In the genomic region with DNA sequence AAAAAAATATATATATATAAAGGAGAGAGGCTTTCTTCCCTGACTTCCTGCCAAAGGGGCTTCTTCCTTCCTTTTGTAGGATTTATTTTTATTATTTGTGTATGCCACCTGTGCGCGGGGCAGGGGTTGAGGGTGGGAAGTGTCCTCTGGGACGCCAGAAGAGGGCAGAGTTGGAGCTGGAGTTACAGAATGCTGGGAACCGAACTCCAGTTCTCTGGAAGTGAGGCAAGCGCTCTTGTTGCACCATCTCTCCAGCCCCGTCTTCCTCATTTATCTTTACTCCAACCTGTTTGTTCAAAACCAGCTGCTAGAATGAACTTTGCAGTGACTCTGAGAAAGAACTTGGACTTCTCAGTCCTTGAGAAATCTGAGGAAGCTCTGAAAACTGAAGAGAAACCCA, we compare ENCODE assay signal across 9 mouse cellular contexts. TPM values are rescaled to one million over a fixed set of nuclear protein-coding genes. Genes with fewer than 3 reads are reported as not detected.
A peak's percentile ranks its signal among the peaks of the same experiment; 100 is the strongest.
DNase-seq lines count a peak whose midpoint lies in the region; ATAC-seq and TF ChIP-seq lines count a peak whose summit lies in the region.
"Had no signal": no experiment of that assay in that cellular context is flagged by ENCODE, and none has a peak within 500 bp of the region (broad histone marks: within the 10 kb centered on the region; RNA-seq: fewer than 3 reads in every experiment).

No protein-coding gene starts in this region.

- peak; percentile 24 for DNase-seq in adrenal gland, adult 2 months
- DNase-seq in adrenal gland, postnatal 4 days (ENCODE audit: low spot score in 2 of 2), result no peak
- peak; percentile 58 for DNase-seq in 3T3-L1 (ENCODE audit: low read depth, low spot score)
- no peak for DNase-seq in limb, embryonic 14.5 days (ENCODE audit: low spot score)
- no peak for DNase-seq in layer of hippocampus, adult 9-10 months (ENCODE audit: low spot score)
- DNase-seq in natural killer cell, adult 2 months (ENCODE audit: low spot score in 2 of 2), result no peak

- H3K36me3 ChIP-seq in forebrain, embryonic 15.5 days, result no peaks in the 10 kb centered on the region
- H3K36me3 ChIP-seq in limb, embryonic 14.5 days (ENCODE audit: control insufficient read depth, insufficient read depth, low read length), result no peaks in the 10 kb centered on the region
- H3K36me3 ChIP-seq in neural tube, embryonic 13.5 days, result no peaks in the 10 kb centered on the region

- no peaks in the 10 kb centered on the region for H3K9me3 ChIP-seq in forebrain, embryonic 15.5 days
- H3K9me3 ChIP-seq in limb, embryonic 14.5 days (ENCODE audit: control insufficient read depth, low read length), result no peaks in the 10 kb centered on the region
- H3K9me3 ChIP-seq in neural tube, embryonic 13.5 days, result no peaks in the 10 kb centered on the region

- peak overlapping the region; percentile 60 for H3K9ac ChIP-seq in forebrain, embryonic 15.5 days (replicated peaks)
- H3K9ac ChIP-seq in limb, embryonic 14.5 days (ENCODE audit: low read depth, low read length, severe bottlenecking), result 0 out of 2 replicates have a peak overlapping the region, but pooled peaks have one; percentile 70
- peak overlapping the region; percentile 69; the same call in 1 of the 2 replicates for H3K9ac ChIP-seq in neural tube, embryonic 13.5 days

- 8% methylated on average over 6 of the region's 6 CpGs for WGBS in forebrain, embryonic 15.5 days
- WGBS in limb, embryonic 14.5 days, result 11% methylated on average over 6 of the region's 6 CpGs
- 8% methylated on average over 6 of the region's 6 CpGs for WGBS in neural tube, embryonic 13.5 days

- peaks cover 37% of the 10 kb centered on the region for H3K4me1 ChIP-seq in forebrain, embryonic 15.5 days
- H3K4me1 ChIP-seq in limb, embryonic 14.5 days (ENCODE audit: control insufficient read depth, insufficient read depth, low read length), result peaks cover 10% of the 10 kb centered on the region; the same call in 1 of the 2 replicates
- H3K4me1 ChIP-seq in neural tube, embryonic 13.5 days (replicated peaks), result peaks cover 39% of the 10 kb centered on the region

- ATAC-seq in forebrain, embryonic 15.5 days (replicated peaks), result no peak
- no peak for ATAC-seq in limb, embryonic 14.5 days (ENCODE audit: low FRiP score, low read depth)
- ATAC-seq in neural tube, embryonic 13.5 days (ENCODE audit: low read depth), result no peak

- H3K4me3 ChIP-seq in forebrain, embryonic 15.5 days, result peak overlapping the region; percentile 69
- peak overlapping the region; percentile 66 for H3K4me3 ChIP-seq in limb, embryonic 14.5 days (replicated peaks; ENCODE audit: low read length)
- H3K4me3 ChIP-seq in neural tube, embryonic 13.5 days, result peak overlapping the region; percentile 49

- H3K4me2 ChIP-seq in forebrain, embryonic 15.5 days (replicated peaks), result peak overlapping the region; percentile 64
- peak overlapping the region; percentile 64 for H3K4me2 ChIP-seq in limb, embryonic 14.5 days (replicated peaks; ENCODE audit: low read depth, low read length, severe bottlenecking)
- H3K4me2 ChIP-seq in neural tube, embryonic 13.5 days, result peak overlapping the region; percentile 55

- H3K27ac ChIP-seq in forebrain, embryonic 15.5 days (replicated peaks), result peak overlapping the region; percentile 97; the same call in 1 of the 2 replicates
- H3K27ac ChIP-seq in limb, embryonic 14.5 days (replicated peaks; ENCODE audit: low read depth, low read length), result no peak overlapping the region
- peak overlapping the region; percentile 94; the same call in 1 of the 2 replicates for H3K27ac ChIP-seq in neural tube, embryonic 13.5 days (replicated peaks)

- no peak for TF ChIP-seq POLR2A in limb, embryonic 14.5 days (IDR thresholded peaks at IDR 0.05; ENCODE audit: borderline replicate concordance, extremely low read depth, insufficient read depth, insufficient read length)

- H3K27me3 ChIP-seq in forebrain, embryonic 15.5 days, result peaks cover 1% of the 10 kb centered on the region
- peaks cover 8% of the 10 kb centered on the region for H3K27me3 ChIP-seq in limb, embryonic 14.5 days (ENCODE audit: control insufficient read depth, insufficient read depth, low read length)
- peaks cover 32% of the 10 kb centered on the region for H3K27me3 ChIP-seq in neural tube, embryonic 13.5 days

RNA-seq across cellular contexts. Expression of a gene that starts 0.6 kb away (rescaled TPM):
- 10 to 100 TPM; 12.2 to 26.4 TPM for total RNA-seq in adrenal gland, adult 2 months (2021)
- 69.9 and 83.0 TPM in 2 replicates for polyA plus RNA-seq in adrenal gland, adult 2 months (2012; rRNA removed)
- total RNA-seq in adrenal gland, postnatal 4 days (2021), result 10 to 100 TPM; 21.5 to 24.1 TPM
- polyA plus RNA-seq in forebrain, embryonic 15.5 days (2015; fragmentation: Nextera tagmentation; extraction: Ambion mirVana), result 39.2 and 39.4 TPM in 2 replicates
- 28.1 and 39.7 TPM in 2 replicates for polyA plus RNA-seq in limb, embryonic 14.5 days (2012; rRNA removed)
- 25.1 and 29.2 TPM in 2 replicates for polyA plus RNA-seq in limb, embryonic 14.5 days (2014; fragmentation: Nextera tagmentation; extraction: Ambion mirVana)
- polyA plus RNA-seq in neural tube, embryonic 13.5 days (2015; fragmentation: Nextera tagmentation; extraction: Ambion mirVana), result 33.6 and 42.6 TPM in 2 replicates

RNA-seq across cellular contexts. Expression of a gene that starts 5.0 kb away (rescaled TPM):
- total RNA-seq in adrenal gland, adult 2 months (2021), result under 1 TPM in 1 of 2 experiments, not detected in 1; 0.37 TPM
- 0.67 and 1.1 TPM in 2 replicates for polyA plus RNA-seq in adrenal gland, adult 2 months (2012; rRNA removed)
- 1 to 10 TPM in 1 of 2 experiments, under 1 TPM in 1; 0.76 to 1.9 TPM for total RNA-seq in adrenal gland, postnatal 4 days (2021)
- 14.4 and 17.0 TPM in 2 replicates for polyA plus RNA-seq in forebrain, embryonic 15.5 days (2015; fragmentation: Nextera tagmentation; extraction: Ambion mirVana)
- polyA plus RNA-seq in limb, embryonic 14.5 days (2012; rRNA removed), result 1.7 and 2.7 TPM in 2 replicates
- 3.2 and 3.6 TPM in 2 replicates for polyA plus RNA-seq in limb, embryonic 14.5 days (2014; fragmentation: Nextera tagmentation; extraction: Ambion mirVana)
- 13.1 and 14.3 TPM in 2 replicates for polyA plus RNA-seq in neural tube, embryonic 13.5 days (2015; fragmentation: Nextera tagmentation; extraction: Ambion mirVana)
- total RNA-seq: hematopoietic stem cell, adult 5-6 weeks had no signal

RNA-seq across cellular contexts. Expression of a gene that starts 6.8 kb away (rescaled TPM):
- 10 to 100 TPM; 30.2 to 36.6 TPM for total RNA-seq in adrenal gland, adult 2 months (2021)
- polyA plus RNA-seq in adrenal gland, adult 2 months (2012; rRNA removed), result 50.8 and 57.6 TPM in 2 replicates
- total RNA-seq in adrenal gland, postnatal 4 days (2021), result 10 to 100 TPM; 47.3 to 48.9 TPM
- 0.62 and 0.74 TPM in 2 replicates for polyA plus RNA-seq in forebrain, embryonic 15.5 days (2015; fragmentation: Nextera tagmentation; extraction: Ambion mirVana)
- 16.8 and 19.1 TPM in 2 replicates for polyA plus RNA-seq in limb, embryonic 14.5 days (2012; rRNA removed)
- polyA plus RNA-seq in limb, embryonic 14.5 days (2014; fragmentation: Nextera tagmentation; extraction: Ambion mirVana), result 2.5 and 3.6 TPM in 2 replicates
- 1.2 and 2.1 TPM in 2 replicates for polyA plus RNA-seq in neural tube, embryonic 13.5 days (2015; fragmentation: Nextera tagmentation; extraction: Ambion mirVana)

RNA-seq across cellular contexts. Expression of a gene that starts 21.0 kb away (rescaled TPM):
- 10 to 100 TPM; 42.5 to 44.0 TPM for total RNA-seq in adrenal gland, adult 2 months (2021)
- 121 and 124 TPM in 2 replicates for polyA plus RNA-seq in adrenal gland, adult 2 months (2012; rRNA removed)
- total RNA-seq in adrenal gland, postnatal 4 days (2021), result 10 to 100 TPM; 50.6 to 53.0 TPM
- polyA plus RNA-seq in forebrain, embryonic 15.5 days (2015; fragmentation: Nextera tagmentation; extraction: Ambion mirVana), result 50.5 and 51.8 TPM in 2 replicates
- 64.9 and 77.1 TPM in 2 replicates for polyA plus RNA-seq in limb, embryonic 14.5 days (2012; rRNA removed)
- 63.0 and 71.2 TPM in 2 replicates for polyA plus RNA-seq in limb, embryonic 14.5 days (2014; fragmentation: Nextera tagmentation; extraction: Ambion mirVana)
- polyA plus RNA-seq in neural tube, embryonic 13.5 days (2015; fragmentation: Nextera tagmentation; extraction: Ambion mirVana), result 41.8 and 45.1 TPM in 2 replicates

RNA-seq across cellular contexts. Expression of a gene that starts 21.2 kb away (rescaled TPM):
- total RNA-seq in adrenal gland, adult 2 months (2021), result 100 to 1,000 TPM; 207 to 217 TPM
- polyA plus RNA-seq in adrenal gland, adult 2 months (2012; rRNA removed), result 626 and 697 TPM in 2 replicates
- 100 to 1,000 TPM; 103 to 112 TPM for total RNA-seq in adrenal gland, postnatal 4 days (2021)
- 57.8 and 62.1 TPM in 2 replicates for polyA plus RNA-seq in forebrain, embryonic 15.5 days (2015; fragmentation: Nextera tagmentation; extraction: Ambion mirVana)
- polyA plus RNA-seq in limb, embryonic 14.5 days (2012; rRNA removed), result 67.0 and 91.1 TPM in 2 replicates
- polyA plus RNA-seq in limb, embryonic 14.5 days (2014; fragmentation: Nextera tagmentation; extraction: Ambion mirVana), result 54.2 and 59.8 TPM in 2 replicates
- 45.9 and 50.7 TPM in 2 replicates for polyA plus RNA-seq in neural tube, embryonic 13.5 days (2015; fragmentation: Nextera tagmentation; extraction: Ambion mirVana)

Comparison
In these comparisons a context has a peak if more than half of its experiments do, and no peak if none do; other contexts are left out.
1. DNase-seq: peak in adrenal gland, adult 2 months (single experiment) and 3T3-L1 (single experiment); none in adrenal gland, postnatal 4 days (0 of 2), limb, embryonic 14.5 days (single experiment), layer of hippocampus, adult 9-10 months (single experiment) and natural killer cell, adult 2 months (0 of 2).
2. Peak in every context shown above with its lines, with median percentiles within 50 percentile points of each other: H3K4me2 ChIP-seq, H3K4me3 ChIP-seq and H3K9ac ChIP-seq.